Mouse (Mus musculus) lung, postnatal 0 days (tissue): ENCODE results near the gene Pdxp. TPM values are rescaled to one million over a fixed set of nuclear protein-coding genes. Genes with fewer than 3 reads are reported as not detected.

Source experiments
- ATAC-seq: fragments of 200-750 bp; cut with Nextera tagmentation; 2 replicates; pipeline ENCODE4 v1.8.0; 2017; ENCODE audit warnings: moderate library complexity
- DNase-seq: peaks from one replicate; pipeline ENCODE4 v3.0.0-alpha.2; 2016; ENCODE audit warnings: low spot score
- H3K27ac ChIP-seq: fragments of 300-500 bp; sonication (generic); 2 replicates; pipeline ENCODE4 v1.5.1; 2014; ENCODE audit warnings: antibody characterized with exemption, mild to moderate bottlenecking, low read length, mixed read lengths
- H3K27me3 ChIP-seq: fragments of 300-500 bp; sonication (generic); replicated peaks from 2 replicates; pipeline ENCODE4 v1.6.1; 2014; ENCODE audit warnings: low read length, mixed read lengths; ENCODE audit not compliant: insufficient read depth
- H3K36me3 ChIP-seq: fragments of 300-500 bp; sonication (generic); 2 replicates; pipeline ENCODE4 v1.6.1; 2014; ENCODE audit warnings: low read length, mixed read lengths; ENCODE audit not compliant: insufficient read depth
- H3K4me1 ChIP-seq: fragments of 300-500 bp; sonication (generic); 2 replicates; pipeline ENCODE4 v1.6.1; 2014; ENCODE audit warnings: antibody characterized with exemption, low read depth, low read length, mixed read lengths; ENCODE audit not compliant: insufficient read depth
- H3K4me2 ChIP-seq: fragments of 300-500 bp; sonication (generic); replicated peaks from 2 replicates; pipeline ENCODE4 v1.6.1; 2014; ENCODE audit warnings: low read depth, mild to moderate bottlenecking, low read length, moderate library complexity, mixed read lengths
- H3K4me3 ChIP-seq: fragments of 300-500 bp; sonication (generic); 2 replicates; pipeline ENCODE4 v1.5.1; 2014; ENCODE audit warnings: low read depth, low read length
- H3K9ac ChIP-seq: fragments of 300-500 bp; sonication (generic); replicated peaks from 2 replicates; pipeline ENCODE4 v1.6.1; 2014; ENCODE audit warnings: low read depth, mild to moderate bottlenecking
- H3K9me3 ChIP-seq: fragments of 300-500 bp; sonication (generic); 2 replicates; pipeline ENCODE4 v1.6.1; 2016; ENCODE audit warnings: low read length, mixed read lengths
- CTCF ChIP-seq: IDR thresholded peaks from 2 replicates; pipeline ENCODE4 v1.5.1; 2016; ENCODE audit warnings: antibody characterized with exemption, mild to moderate bottlenecking
- EP300 ChIP-seq: IDR thresholded peaks from 2 replicates; pipeline ENCODE4 v1.6.1; 2016; ENCODE audit warnings: antibody characterized with exemption, mild to moderate bottlenecking, control low read depth
- WGBS: fragments of 180-500 bp; shearing (Covaris S2); extraction: QIAGEN DNeasy Blood & Tissue Kit; methylation state at CpG from one replicate; pipeline ENCODE4 v1.1.7; 2014; 5-methylcytosine and 5-hydroxymethylcytosine counted together
- polyA plus RNA-seq: library from polyadenylated mRNA; unstranded; fragments of >200 nt; fragmentation: Nextera tagmentation; extraction: Ambion mirVana; gene quantifications from 2 replicates; pipeline ENCODE4 v1.2.1, GENCODE M21; 2015

Pdxp gene
- polyA plus RNA-seq, 1 experiment from 2014 or later: 1.9 TPM

- peaks cover 10% of the 10 kb centered on the region; the same call in 1 of the 2 replicates for H3K4me1 ChIP-seq
- H3K4me2 ChIP-seq: peak overlapping the region; percentile 88
- H3K9ac ChIP-seq: 0 out of 2 replicates have a peak overlapping the region, but pooled peaks have one; percentile 16
- 0 out of 2 replicates have a peak, but pooled peaks cover 4% of the 10 kb centered on the region for H3K27me3 ChIP-seq
- H3K4me3 ChIP-seq: peak overlapping the region; percentile 41
- H3K27ac ChIP-seq: 0 out of 2 replicates have a peak overlapping the region, but pooled peaks have one; percentile 38
- DNase-seq (no peak), ATAC-seq (peak; percentile 69)
- no peak for TF ChIP-seq EP300
- TF ChIP-seq CTCF: no peak; the same call in 1 of the 2 replicates
- whole genome bisulfite sequencing: under 1% methylated on average over 61 of the region's 87 CpGs
- peaks cover 13% of the 10 kb centered on the region; the same call in 1 of the 2 replicates for H3K36me3 ChIP-seq
- H3K9me3 ChIP-seq: no peaks in the 10 kb centered on the region
These were observed 538 bp downstream of the Pdxp start for GRCm38 (mm10) chr15:78914091-78914822.

- DNase-seq (no peak), ATAC-seq (no peak)
- Histone ChIP-seq H3K4me3 (peak overlapping the region; percentile 41), H3K9me3 (no peaks in the 10 kb centered on the region), H3K4me1 (peaks cover 10% of the 10 kb centered on the region; the same call in 1 of the 2 replicates), H3K36me3 (peaks cover 6% of the 10 kb centered on the region; the same call in 1 of the 2 replicates), H3K4me2 (peak overlapping the region; percentile 88), H3K27ac (no peak overlapping the region), H3K27me3 (0 out of 2 replicates have a peak, but pooled peaks cover 4% of the 10 kb centered on the region), H3K9ac (no peak overlapping the region)
- 47% methylated on average over 8 of the region's 8 CpGs for WGBS
- TF ChIP-seq EP300 (no peak), CTCF (no peak)
These were observed 1.3 kb downstream of the Pdxp start for GRCm38 (mm10) chr15:78914823-78915659.

GRCm38 (mm10) chr15:78915660-78916017 lies 1.9 kb downstream of the Pdxp start:
- no peaks in the 10 kb centered on the region for H3K9me3 ChIP-seq
- WGBS: 8% methylated on average over 8 of the region's 8 CpGs

GRCm38 (mm10) chr15:78916052-78916826 lies 2.5 kb downstream of the Pdxp start:
- Histone ChIP-seq H3K9ac (no peak overlapping the region), H3K27me3 (0 out of 2 replicates have a peak, but pooled peaks cover 4% of the 10 kb centered on the region), H3K27ac (no peak overlapping the region; the same call in 1 of the 2 replicates), H3K36me3 (peaks cover 2% of the 10 kb centered on the region; the same call in 1 of the 2 replicates), H3K4me1 (peaks cover 10% of the 10 kb centered on the region; the same call in 1 of the 2 replicates), H3K9me3 (no peaks in the 10 kb centered on the region), H3K4me3 (no peak overlapping the region), H3K4me2 (no peak overlapping the region)
- DNase-seq (no peak), ATAC-seq (no peak)
- 62% methylated on average over 12 of the region's 12 CpGs for WGBS
- no peak for TF ChIP-seq CTCF
- no peak for TF ChIP-seq EP300

More at GRCm38 (mm10) chr15:78915660-78916017, 1.9 kb downstream of the Pdxp start:
- Histone ChIP-seq H3K36me3 (peaks cover 5% of the 10 kb centered on the region; the same call in 1 of the 2 replicates), H3K27me3 (0 out of 2 replicates have a peak, but pooled peaks cover 4% of the 10 kb centered on the region), H3K4me2 (no peak overlapping the region), H3K9ac (no peak overlapping the region), H3K4me3 (no peak overlapping the region), H3K27ac (no peak overlapping the region), H3K4me1 (peaks cover 10% of the 10 kb centered on the region; the same call in 1 of the 2 replicates)
- peak; percentile 33 for ATAC-seq
- DNase-seq: peak; percentile 94
- TF ChIP-seq EP300 (no peak), CTCF (peak; percentile 98)

- 89% methylated on average over 23 of the region's 23 CpGs for WGBS
- Histone ChIP-seq H3K4me1 (peaks cover 10% of the 10 kb centered on the region; the same call in 1 of the 2 replicates), H3K36me3 (no peaks in the 10 kb centered on the region)
These were observed 4.4 kb downstream of the Pdxp start for GRCm38 (mm10) chr15:78918126-78918525.

More at GRCm38 (mm10) chr15:78918126-78918525, 4.4 kb downstream of the Pdxp start:
- DNase-seq (no peak), ATAC-seq (no peak)
- H3K9ac ChIP-seq: no peak overlapping the region
- no peak for TF ChIP-seq CTCF
- no peak for TF ChIP-seq EP300
- H3K4me3 ChIP-seq: no peak overlapping the region
- 0 out of 2 replicates have a peak, but pooled peaks cover 4% of the 10 kb centered on the region for H3K27me3 ChIP-seq
- H3K27ac ChIP-seq: no peak overlapping the region
- H3K9me3 ChIP-seq: no peaks in the 10 kb centered on the region
- H3K4me2 ChIP-seq: no peak overlapping the region
